Mouse (Mus musculus): ENCODE measurements around the gene Kars. TPM values are rescaled to one million over a fixed set of nuclear protein-coding genes. Genes with fewer than 3 reads are reported as not detected.

Gene Kars
- polyA plus RNA-seq, 2 experiments, result 58.9 to 93.6 TPM

DNA sequence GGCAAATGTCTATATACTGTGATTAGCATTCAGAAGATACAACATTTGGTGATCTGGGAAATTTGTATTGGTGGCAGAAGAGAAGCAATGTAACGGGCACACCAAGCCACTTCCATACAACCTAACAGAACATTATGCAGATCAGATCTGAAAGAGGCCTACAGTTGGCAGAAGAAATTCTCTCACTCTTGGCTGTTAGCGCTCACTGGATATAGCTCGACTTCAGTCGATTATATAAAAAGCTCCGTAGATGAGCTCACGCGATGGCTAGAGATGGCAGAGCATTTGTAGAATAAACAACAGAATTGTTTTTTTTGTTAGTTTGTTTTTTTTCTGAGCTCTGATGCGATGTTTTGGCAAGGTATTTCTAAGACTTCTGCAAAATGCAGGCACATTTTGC is 19.8 kb downstream of the Kars start:
- peaks cover 28% of the 10 kb centered on the region for H3K36me3 ChIP-seq (replicated peaks; ENCODE audit: control insufficient read depth, insufficient read depth, low read depth)
- H3K9me3 ChIP-seq (ENCODE audit: control insufficient read depth, low read length), result no peaks in the 10 kb centered on the region
- H3K27me3 ChIP-seq (ENCODE audit: control insufficient read depth, insufficient read depth, low read length), result no peaks in the 10 kb centered on the region
- no peak for ATAC-seq (ENCODE audit: insufficient read depth)
- TF ChIP-seq EP300 (IDR thresholded peaks at IDR 0.05; ENCODE audit: low read depth), result no peak
- peaks cover 0 to 4% of the 10 kb centered on the region in 2 experiments; a peak in 2 of 4 replicates for H3K4me1 ChIP-seq (replicated peaks; ENCODE audit: control insufficient read depth in 2 of 2, insufficient read depth in 2 of 2, low read length in 1 of 2)
- H3K4me2 ChIP-seq (ENCODE audit: low read depth), result peak overlapping the region; percentile 84
- H3K9ac ChIP-seq (replicated peaks), result peak overlapping the region; percentile 79
- H3K27ac ChIP-seq, result no peak overlapping the region
- peak overlapping the region in 1 of 2 experiments; percentile 85; a peak in 3 of 4 replicates for H3K4me3 ChIP-seq (ENCODE audit: insufficient read depth in 1 of 2, low read depth in 2 of 2, low read length in 2 of 2)
- no peak for DNase-seq (ENCODE audit: low read depth in 3 of 3, low spot score in 3 of 3)
- 54% methylated on average over 8 of the region's 8 CpGs for WGBS (ENCODE audit: insufficient replicate concordance)

- H3K4me1 ChIP-seq (replicated peaks; ENCODE audit: control insufficient read depth in 2 of 2, insufficient read depth in 2 of 2, low read length in 1 of 2), result peaks cover 0 to 4% of the 10 kb centered on the region in 2 experiments; a peak in 2 of 4 replicates
- 13% methylated on average over 7 of the region's 7 CpGs for WGBS (ENCODE audit: insufficient replicate concordance)
- H3K27ac ChIP-seq, result no peak overlapping the region
- DNase-seq (ENCODE audit: low read depth in 3 of 3, low spot score in 3 of 3) (peak; percentile 64 to 66 (median 65)), ATAC-seq (ENCODE audit: insufficient read depth) (peak; percentile 42; the same call in 1 of the 2 replicates)
- no peaks in the 10 kb centered on the region for H3K27me3 ChIP-seq (ENCODE audit: control insufficient read depth, insufficient read depth, low read length)
- no peak overlapping the region for H3K4me2 ChIP-seq (ENCODE audit: low read depth)
- H3K4me3 ChIP-seq (ENCODE audit: insufficient read depth in 1 of 2, low read depth in 2 of 2, low read length in 2 of 2), result no peak overlapping the region
- H3K9ac ChIP-seq (replicated peaks), result no peak overlapping the region
- peaks cover 16% of the 10 kb centered on the region for H3K36me3 ChIP-seq (replicated peaks; ENCODE audit: control insufficient read depth, insufficient read depth, low read depth)
- H3K9me3 ChIP-seq (ENCODE audit: control insufficient read depth, low read length), result no peaks in the 10 kb centered on the region
- TF ChIP-seq CTCF (IDR thresholded peaks at IDR 0.05; ENCODE audit: low read depth), result peak; percentile 95
- no peak for TF ChIP-seq EP300 (IDR thresholded peaks at IDR 0.05; ENCODE audit: low read depth)
Measured at GRCm38 (mm10) chr8:111989911-111990310, 21.2 kb downstream of the Kars start.

GRCm38 (mm10) chr8:111984511-111984910 is 26.6 kb downstream of the Kars start:
- no peaks in the 10 kb centered on the region for H3K27me3 ChIP-seq (ENCODE audit: control insufficient read depth, insufficient read depth, low read length)
- TF ChIP-seq EP300 (IDR thresholded peaks at IDR 0.05; ENCODE audit: low read depth), result no peak
- no peak for TF ChIP-seq CTCF (IDR thresholded peaks at IDR 0.05; ENCODE audit: low read depth)
- H3K36me3 ChIP-seq (replicated peaks; ENCODE audit: control insufficient read depth, insufficient read depth, low read depth), result no peaks in the 10 kb centered on the region; the same call in none of the 2 replicates
- no peak overlapping the region for H3K4me2 ChIP-seq (ENCODE audit: low read depth)
- no peak overlapping the region for H3K9ac ChIP-seq (replicated peaks)
- no peaks in the 10 kb centered on the region for H3K4me1 ChIP-seq (replicated peaks; ENCODE audit: control insufficient read depth in 2 of 2, insufficient read depth in 2 of 2, low read length in 1 of 2)
- 48% methylated on average over 10 of the region's 10 CpGs for WGBS (ENCODE audit: insufficient replicate concordance)
- no peak for DNase-seq (ENCODE audit: low read depth in 3 of 3, low spot score in 3 of 3)
- ATAC-seq (ENCODE audit: insufficient read depth), result no peak
- H3K4me3 ChIP-seq (ENCODE audit: insufficient read depth in 1 of 2, low read depth in 2 of 2, low read length in 2 of 2), result no peak overlapping the region
- no peaks in the 10 kb centered on the region for H3K9me3 ChIP-seq (ENCODE audit: control insufficient read depth, low read length)
- H3K27ac ChIP-seq, result no peak overlapping the region

DNA sequence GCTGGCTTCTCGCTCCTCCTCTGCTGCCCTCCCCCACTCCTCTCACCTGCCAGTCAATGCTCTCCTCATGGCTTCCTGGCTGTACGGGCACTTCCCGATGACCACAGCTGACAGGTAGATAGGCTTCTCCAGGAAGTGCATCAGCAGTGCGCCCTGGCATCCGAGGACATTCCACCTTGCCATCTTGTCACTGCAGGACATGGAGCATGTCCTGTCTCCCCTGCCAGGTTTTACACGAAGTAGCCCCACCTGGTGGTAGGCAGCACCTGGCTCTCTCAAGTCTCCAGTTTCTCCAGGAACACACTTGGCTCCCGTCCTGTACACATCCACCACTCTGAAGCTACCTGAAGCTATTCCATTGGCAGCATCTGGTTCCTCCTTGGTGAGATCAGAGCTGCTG is 29.0 kb downstream of the Kars start:
- Histone ChIP-seq H3K36me3 (replicated peaks; ENCODE audit: control insufficient read depth, insufficient read depth, low read depth) (no peaks in the 10 kb centered on the region; the same call in none of the 2 replicates), H3K9ac (replicated peaks) (no peak overlapping the region), H3K4me3 (ENCODE audit: insufficient read depth in 1 of 2, low read depth in 2 of 2, low read length in 2 of 2) (no peak overlapping the region), H3K4me1 (replicated peaks; ENCODE audit: control insufficient read depth in 2 of 2, insufficient read depth in 2 of 2, low read length in 1 of 2) (no peaks in the 10 kb centered on the region), H3K4me2 (ENCODE audit: low read depth) (no peak overlapping the region), H3K27me3 (ENCODE audit: control insufficient read depth, insufficient read depth, low read length) (no peaks in the 10 kb centered on the region), H3K27ac (no peak overlapping the region), H3K9me3 (ENCODE audit: control insufficient read depth, low read length) (no peaks in the 10 kb centered on the region)
- no peak for DNase-seq (ENCODE audit: low read depth in 3 of 3, low spot score in 3 of 3)
- ATAC-seq (ENCODE audit: insufficient read depth), result no peak
- WGBS (ENCODE audit: insufficient replicate concordance), result 67% methylated on average over 7 of the region's 7 CpGs
- peak; percentile 62 for TF ChIP-seq CTCF (IDR thresholded peaks at IDR 0.05; ENCODE audit: low read depth)
- no peak for TF ChIP-seq EP300 (IDR thresholded peaks at IDR 0.05; ENCODE audit: low read depth)

DNA sequence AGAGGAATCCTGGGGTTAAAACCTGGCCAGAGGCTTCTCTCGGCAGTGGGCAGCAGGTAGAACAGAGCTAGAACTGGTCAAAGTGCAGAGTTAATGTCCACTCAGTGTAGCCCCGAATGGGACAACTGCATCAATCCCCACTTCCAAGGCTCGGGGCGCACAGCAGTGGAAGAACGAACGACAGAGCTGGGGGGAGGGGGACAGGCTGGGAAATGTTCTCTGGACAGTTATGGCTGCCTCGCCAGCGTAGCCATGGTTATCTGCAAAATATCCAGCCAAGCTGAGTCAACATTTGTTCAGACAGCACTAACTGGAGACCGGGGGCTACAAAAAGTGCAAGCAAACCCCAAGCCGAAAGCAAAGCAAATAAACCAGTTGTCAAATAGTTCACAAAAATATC is 33.0 kb downstream of the Kars start:
- no peak for DNase-seq (ENCODE audit: low read depth in 3 of 3, low spot score in 3 of 3)
- H3K27me3 ChIP-seq (ENCODE audit: control insufficient read depth, insufficient read depth, low read length), result no peaks in the 10 kb centered on the region
- TF ChIP-seq EP300 (IDR thresholded peaks at IDR 0.05; ENCODE audit: low read depth), result no peak
- no peak for TF ChIP-seq CTCF (IDR thresholded peaks at IDR 0.05; ENCODE audit: low read depth)
- H3K9me3 ChIP-seq (ENCODE audit: control insufficient read depth, low read length), result no peaks in the 10 kb centered on the region
- H3K4me3 ChIP-seq (ENCODE audit: insufficient read depth in 1 of 2, low read depth in 2 of 2, low read length in 2 of 2), result no peak overlapping the region
- no peak overlapping the region for H3K9ac ChIP-seq (replicated peaks)
- H3K4me2 ChIP-seq (ENCODE audit: low read depth), result no peak overlapping the region
- peak; percentile 22; the same call in 1 of the 2 replicates for ATAC-seq (ENCODE audit: insufficient read depth)
- 72% methylated on average over 10 of the region's 10 CpGs for WGBS (ENCODE audit: insufficient replicate concordance)
- peaks cover 0 to 8% of the 10 kb centered on the region in 2 experiments; a peak in 2 of 4 replicates for H3K4me1 ChIP-seq (replicated peaks; ENCODE audit: control insufficient read depth in 2 of 2, insufficient read depth in 2 of 2, low read length in 1 of 2)
- H3K27ac ChIP-seq, result no peak overlapping the region
- H3K36me3 ChIP-seq (replicated peaks; ENCODE audit: control insufficient read depth, insufficient read depth, low read depth), result peaks cover 3% of the 10 kb centered on the region
